Mouse (Mus musculus): ENCODE measurements around the gene Hist1h2bg. TPM values are rescaled to one million over a fixed set of nuclear protein-coding genes. Genes with fewer than 3 reads are reported as not detected.
"Not testable (repeated sequence)": the region's sequence is repeated elsewhere in the genome, so short reads cannot be mapped to it uniquely, and the experiment has no call there.

Gene Hist1h2bg
- total RNA-seq, 2 experiments from 2014 or later: 245 to 257 TPM

- DNase-seq: no peak
Observed at GRCm38 (mm10) chr13:23583387-23584068, 12.3 kb downstream of the Hist1h2bg start.

GRCm38 (mm10) chr13:23584331-23584730 is 13.1 kb downstream of the Hist1h2bg start:
- no peak for DNase-seq

- DNase-seq: peak; percentile 66
Observed at GRCm38 (mm10) chr13:23585029-23585441, 13.8 kb downstream of the Hist1h2bg start.

- DNase-seq: peak; percentile 48
Observed at GRCm38 (mm10) chr13:23585442-23586098, 14.4 kb downstream of the Hist1h2bg start.

GRCm38 (mm10) chr13:23586099-23586939 is 15.1 kb downstream of the Hist1h2bg start:
- no peak for DNase-seq

GRCm38 (mm10) chr13:23586940-23587225 is 15.7 kb downstream of the Hist1h2bg start:
- no peak for DNase-seq

GRCm38 (mm10) chr13:23591206-23591605 is 20.0 kb downstream of the Hist1h2bg start:
- DNase-seq: no peak

- not testable (repeated sequence) for DNase-seq
Observed at GRCm38 (mm10) chr13:23591886-23592285, 20.7 kb downstream of the Hist1h2bg start.

- no peak for DNase-seq
Observed at GRCm38 (mm10) chr13:23592614-23593013, 21.4 kb downstream of the Hist1h2bg start.

GRCm38 (mm10) chr13:23593051-23593770 is 22.0 kb downstream of the Hist1h2bg start:
- no peak for DNase-seq

- DNase-seq: no peak
Observed at GRCm38 (mm10) chr13:23595185-23595584, 24.0 kb downstream of the Hist1h2bg start.

- no peak for DNase-seq
Observed at GRCm38 (mm10) chr13:23595622-23596372, 24.6 kb downstream of the Hist1h2bg start.

GRCm38 (mm10) chr13:23597957-23598356 is 26.8 kb downstream of the Hist1h2bg start:
- peak; percentile 83 for DNase-seq

GRCm38 (mm10) chr13:23603182-23603699 is 32.0 kb downstream of the Hist1h2bg start:
- no peak for DNase-seq

GRCm38 (mm10) chr13:23604452-23604851 is 33.3 kb downstream of the Hist1h2bg start:
- no peak for DNase-seq

GRCm38 (mm10) chr13:23605052-23605451 is 33.9 kb downstream of the Hist1h2bg start:
- DNase-seq: no peak

GRCm38 (mm10) chr13:23609209-23609608 is 38.0 kb downstream of the Hist1h2bg start:
- DNase-seq: no peak

- DNase-seq: no peak
Observed at GRCm38 (mm10) chr13:23609844-23610243, 38.6 kb downstream of the Hist1h2bg start.

- DNase-seq: no peak
Observed at GRCm38 (mm10) chr13:23610393-23610792, 39.2 kb downstream of the Hist1h2bg start.

GRCm38 (mm10) chr13:23611638-23612037 is 40.4 kb downstream of the Hist1h2bg start:
- DNase-seq: no peak

- DNase-seq: no peak
Observed at GRCm38 (mm10) chr13:23620056-23620732, 49.0 kb downstream of the Hist1h2bg start.
